Mouse (Mus musculus): Measurements from ENCODE around the gene Nol11. TPM values are rescaled to one million over a fixed set of nuclear protein-coding genes. Genes with fewer than 3 reads are reported as not detected.

Nol11 gene
- 1 to 10 TPM; 9.7 to 9.9 TPM for total RNA-seq (2021)
- long read RNA-seq, experiment 1, transcript Nol11-201 (18 exons, 3,158 nt): major isoform, 6 of 10 reads
- long read RNA-seq, experiment 1, partial matches to known transcripts: 2 of 10 reads
- long read RNA-seq, experiment 1, other reads (novel, unspliced or antisense): 1 of 10 reads
- long read RNA-seq, experiment 2, transcript Nol11-201 (18 exons, 3,158 nt): major isoform, 21 of 24 reads
- long read RNA-seq, experiment 2, partial matches to known transcripts: 1 of 24 reads
- long read RNA-seq, experiment 2, other reads (novel, unspliced or antisense): 2 of 24 reads

- peak; percentile 96 for DNase-seq
These were observed at the start of gene Nol11 for GRCm38 (mm10) chr11:107188565-107189552. TSS of gene Nol11 (minus strand) at chr11:107189381.

DNA sequence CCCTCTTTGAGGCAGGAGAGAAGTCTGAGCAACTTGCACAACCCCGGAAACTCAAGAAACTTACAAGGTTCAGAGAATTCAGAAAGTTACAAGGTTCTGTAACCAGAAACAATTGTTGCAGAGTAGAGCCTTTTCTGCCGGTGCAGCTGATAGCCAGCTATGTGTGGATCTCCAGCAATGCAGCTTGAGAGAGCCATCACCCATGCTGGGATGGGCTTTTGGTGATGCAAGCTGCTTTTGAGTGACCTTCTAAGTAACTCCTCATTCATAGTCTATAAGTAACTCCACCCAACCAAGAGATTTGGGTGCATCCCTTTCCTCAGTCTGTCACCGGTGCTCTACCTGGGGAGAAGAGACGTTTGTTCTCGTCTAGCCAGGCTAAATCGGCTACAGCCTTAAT, 49.3 kb upstream of the Nol11 start:
- no peak for DNase-seq

DNA sequence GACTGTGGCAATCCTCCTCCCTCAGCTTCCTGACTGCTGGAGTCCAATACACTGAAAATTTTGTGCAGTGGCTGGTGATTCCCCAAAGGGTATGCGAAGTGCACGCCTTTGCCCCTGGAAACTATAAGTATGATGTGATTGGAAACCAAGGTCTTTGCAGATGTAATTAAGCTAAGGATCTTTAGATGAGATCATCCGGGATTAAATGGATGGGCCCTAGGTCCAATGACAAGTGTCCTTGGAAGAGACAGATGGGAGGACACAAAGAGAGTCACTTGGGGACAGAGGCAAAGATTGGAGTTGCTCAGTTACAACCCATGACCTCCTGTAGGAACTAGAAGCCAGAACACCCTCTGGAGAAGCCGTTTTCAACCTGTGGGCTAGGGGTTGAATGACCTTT, 48.4 kb upstream of the Nol11 start:
- no peak for DNase-seq

DNA sequence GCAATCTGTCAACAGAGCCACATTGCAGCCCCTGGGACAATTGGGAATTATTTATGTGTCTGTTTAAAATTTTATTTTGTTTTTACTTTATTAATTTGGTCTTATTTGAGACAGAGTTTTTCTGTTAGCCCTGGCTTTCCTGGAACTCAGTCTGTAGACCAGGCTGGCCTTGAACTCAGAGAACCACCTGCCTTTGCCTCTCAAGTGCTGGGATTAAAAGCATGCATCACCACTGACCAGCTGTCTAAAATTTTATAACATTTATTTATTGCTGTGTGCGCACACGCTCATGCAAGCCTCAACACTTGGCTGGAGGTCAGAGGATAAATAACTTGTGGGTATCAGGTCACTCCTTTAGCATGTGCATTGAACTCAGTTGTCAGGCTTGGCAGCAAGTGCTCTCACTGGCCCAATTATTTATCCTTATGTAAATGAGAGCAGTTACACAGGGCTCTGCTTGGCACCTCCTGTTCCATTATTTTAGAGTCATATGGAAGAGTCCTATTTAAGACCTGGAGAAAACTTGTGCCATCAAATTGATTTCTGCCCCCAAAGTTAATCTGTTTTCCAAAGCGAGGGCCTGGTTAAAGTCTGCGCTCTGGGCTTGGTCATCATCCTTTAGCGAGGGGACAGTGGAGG, 44.2 kb upstream of the Nol11 start:
- DNase-seq: no peak

DNA sequence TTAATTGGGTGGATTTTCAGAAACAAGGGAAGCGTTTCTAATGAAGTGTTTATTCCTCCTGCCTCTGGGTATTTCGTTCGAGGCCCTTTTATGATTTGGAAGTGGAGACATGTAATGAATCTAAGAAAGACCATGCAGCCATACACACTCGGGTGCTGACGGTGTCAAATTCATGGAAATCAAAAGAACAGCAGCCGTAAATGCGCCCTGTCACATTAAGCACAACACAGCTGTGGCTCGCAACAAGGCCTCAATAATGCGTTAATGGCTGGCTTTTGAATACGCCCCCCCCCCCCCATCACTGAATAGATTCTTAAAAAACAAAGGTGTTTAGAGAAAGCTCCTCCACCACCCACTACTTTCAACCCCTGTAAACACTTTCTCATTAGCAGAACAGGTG, 40.9 kb upstream of the Nol11 start:
- no peak for DNase-seq

- no peak for DNase-seq
These were observed 37.2 kb upstream of the Nol11 start for GRCm38 (mm10) chr11:107226431-107226830.

DNA sequence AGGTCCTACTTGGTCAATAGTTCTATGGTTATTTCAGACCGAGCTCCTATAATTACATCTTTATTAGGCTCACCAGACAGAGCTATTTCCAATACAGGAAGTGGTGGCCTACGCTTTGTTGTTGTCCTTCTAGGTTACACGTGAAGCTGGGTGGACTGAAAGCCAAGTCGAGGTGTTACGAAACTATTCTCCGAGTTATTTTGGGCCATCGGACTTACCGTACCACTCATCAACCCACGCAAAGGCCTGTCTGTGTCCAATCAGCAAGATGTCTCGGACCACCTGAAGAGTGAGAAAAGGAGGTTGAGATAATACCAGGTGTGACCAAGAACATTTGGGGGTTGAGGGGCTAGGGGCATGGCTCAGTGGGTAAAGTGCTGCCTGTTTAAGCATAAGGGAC, 36.8 kb upstream of the Nol11 start:
- DNase-seq: no peak

- no peak for DNase-seq
These were observed 36.1 kb upstream of the Nol11 start for GRCm38 (mm10) chr11:107225301-107225700.

DNA sequence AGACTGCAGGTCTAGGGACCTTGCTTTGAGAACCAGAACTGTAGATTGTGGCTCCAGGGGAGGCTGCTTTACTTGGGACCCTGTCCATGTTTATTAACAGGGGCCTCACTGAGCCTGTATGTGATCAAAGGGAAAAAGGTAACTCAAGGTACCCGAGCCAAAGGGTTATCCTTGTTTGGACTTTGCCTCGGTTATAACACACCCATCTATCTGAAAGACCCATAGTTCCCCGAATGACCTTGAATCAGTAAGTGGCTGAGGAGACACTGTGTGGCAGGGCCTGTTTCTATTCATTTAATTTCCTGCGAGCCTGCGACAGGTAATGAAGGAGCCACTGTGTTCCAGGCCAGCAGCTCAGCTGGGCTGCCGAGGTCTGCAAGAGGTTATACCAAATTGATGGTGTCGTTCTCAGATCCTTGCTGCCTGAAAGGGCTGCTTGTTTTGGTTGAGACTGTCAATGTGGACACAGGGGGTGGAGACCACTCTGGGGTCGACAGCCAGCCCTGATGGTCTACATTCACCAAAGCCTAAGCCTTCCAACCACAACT, 34.6 kb upstream of the Nol11 start:
- no peak for DNase-seq

- no peak for DNase-seq
These were observed 34.0 kb upstream of the Nol11 start for GRCm38 (mm10) chr11:107223169-107223561.

- DNase-seq: no peak
These were observed 33.5 kb upstream of the Nol11 start for GRCm38 (mm10) chr11:107222531-107223168.

DNA sequence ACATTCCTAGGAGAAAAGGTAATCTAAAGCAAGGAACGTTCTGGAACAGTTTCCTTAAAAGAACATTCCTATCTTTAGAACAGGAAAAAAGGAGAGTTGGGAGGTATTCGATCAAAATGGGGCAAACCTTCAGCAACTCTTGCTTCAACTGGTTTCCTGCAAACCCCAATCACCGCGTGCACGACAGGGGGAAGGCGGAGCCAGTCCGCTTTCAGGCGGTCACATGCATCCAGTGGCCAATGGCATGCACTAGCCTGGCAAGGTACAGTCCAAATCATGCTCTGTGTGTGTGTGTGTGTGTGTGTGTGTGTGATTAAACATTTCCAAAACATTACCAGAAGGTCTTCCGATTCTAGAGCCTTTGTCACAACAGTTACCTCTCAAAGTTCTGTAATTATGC, 25.9 kb upstream of the Nol11 start:
- no peak for DNase-seq

DNA sequence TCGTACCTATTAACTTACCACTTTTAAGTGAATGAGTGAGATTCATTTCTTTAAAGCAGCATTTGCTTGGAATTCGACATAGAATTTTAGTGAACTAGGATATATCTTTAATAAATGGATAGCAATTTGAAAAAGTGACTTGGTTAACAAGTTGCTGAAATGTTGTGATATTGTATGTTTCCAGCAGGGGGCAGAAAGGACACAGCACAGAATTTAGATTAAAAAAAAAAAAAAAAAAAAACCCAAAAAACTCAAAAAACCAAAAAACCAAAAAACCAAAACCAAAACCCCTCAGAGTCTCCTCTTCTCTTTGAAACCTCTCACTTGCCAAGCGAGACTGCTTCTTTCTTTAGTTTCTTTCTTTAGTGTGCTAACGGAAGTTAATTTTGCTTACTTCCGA, 24.6 kb upstream of the Nol11 start:
- DNase-seq: no peak

GRCm38 (mm10) chr11:107209818-107210217, 20.6 kb upstream of the Nol11 start:
- DNase-seq: no peak

GRCm38 (mm10) chr11:107201773-107202172, 12.6 kb upstream of the Nol11 start:
- peak; percentile 17 for DNase-seq

GRCm38 (mm10) chr11:107199281-107199680, 10.1 kb upstream of the Nol11 start:
- DNase-seq: no peak

DNA sequence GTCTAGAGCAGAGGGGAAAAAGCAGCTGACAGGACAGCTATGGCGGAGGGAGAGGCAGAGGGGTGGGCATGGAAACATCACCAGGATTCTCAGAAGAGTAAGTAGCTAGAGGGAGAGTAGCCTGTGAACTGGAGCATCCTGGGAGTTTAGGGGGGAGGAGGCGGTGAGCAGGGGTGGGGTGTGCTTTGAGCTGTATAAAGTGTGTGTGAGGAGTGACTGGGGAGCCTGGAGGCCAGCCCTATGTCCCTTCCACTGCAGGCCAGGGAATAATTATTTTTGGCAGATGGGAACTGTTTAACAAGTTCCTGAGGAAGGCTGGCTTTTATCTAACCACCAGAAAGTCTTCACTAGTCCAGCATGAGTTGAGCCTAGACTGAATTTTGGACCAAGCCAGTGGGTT, 6.2 kb upstream of the Nol11 start:
- peak; percentile 25 for DNase-seq

DNA sequence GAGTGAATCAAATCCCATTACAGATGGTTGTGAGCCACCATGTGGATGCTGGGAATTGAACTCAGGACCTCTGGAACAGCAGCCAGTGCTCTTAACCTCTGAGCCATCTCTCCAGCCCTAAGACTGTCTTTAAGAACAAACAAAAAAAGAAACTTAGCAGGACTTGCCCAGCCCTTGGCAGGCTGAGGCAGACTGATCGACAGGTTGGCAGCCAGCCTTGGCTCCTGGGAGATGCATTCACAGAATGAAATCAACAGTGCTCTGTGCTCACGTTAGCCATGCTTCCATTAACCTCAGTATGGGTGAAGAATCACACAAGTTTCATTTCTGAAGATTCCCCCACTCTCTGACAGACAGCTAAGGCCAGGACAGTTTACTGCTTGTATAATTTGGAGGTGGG, 1.2 kb upstream of the Nol11 start:
- DNase-seq: no peak

DNA sequence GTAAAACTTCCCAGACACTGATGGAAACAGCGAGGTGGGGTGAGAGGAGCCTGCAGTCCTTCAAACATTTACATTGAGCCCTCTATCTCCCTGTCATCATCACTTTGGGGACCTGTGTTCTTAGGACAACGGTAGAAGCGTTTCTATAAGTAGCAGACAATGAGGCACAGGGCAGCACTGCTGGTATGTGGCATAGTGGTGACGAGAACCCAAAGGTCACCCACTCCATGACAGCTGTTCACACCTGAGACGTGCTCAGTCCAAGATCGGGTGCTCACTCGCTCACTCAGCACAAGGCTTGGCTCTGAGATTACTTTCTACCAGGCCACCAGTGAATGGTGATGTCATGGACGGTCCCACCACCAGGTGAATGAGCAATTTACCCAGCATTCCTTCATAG, 5.4 kb downstream of the Nol11 start:
- no peak for DNase-seq

GRCm38 (mm10) chr11:107161215-107161614, 28.0 kb downstream of the Nol11 start:
- no peak for DNase-seq

DNA sequence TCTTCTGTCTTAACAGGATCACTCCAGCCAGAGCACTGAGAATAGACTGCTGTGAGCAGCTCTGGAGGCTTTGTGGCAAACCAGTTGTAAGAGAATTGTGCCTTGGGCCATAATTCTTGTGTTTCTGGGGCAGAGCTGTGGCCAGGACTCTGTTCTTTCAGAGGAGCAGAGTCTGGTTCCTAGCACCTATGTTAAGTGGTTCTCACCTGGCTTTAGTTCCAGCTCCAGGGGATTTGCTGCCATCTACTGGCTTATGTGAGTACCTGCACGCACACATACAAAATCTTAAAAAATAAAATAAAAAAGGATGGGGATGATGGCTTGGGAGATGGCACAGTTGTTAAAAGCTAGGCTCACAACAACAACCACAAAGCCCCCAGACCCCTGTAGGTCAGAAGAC, 30.1 kb downstream of the Nol11 start:
- DNase-seq: no peak
